Mouse (Mus musculus) erythroblast, embryonic 14.5 days (primary cell): Measurements from ENCODE around the gene Tnfaip2. TPM values are rescaled to one million over a fixed set of nuclear protein-coding genes. Genes with fewer than 3 reads are reported as not detected.

Source experiments
- H3K27me3 ChIP-seq: 2 replicates; pipeline ENCODE4 v1.6.1; 2012; ENCODE audit warnings: inconsistent platforms; ENCODE audit not compliant: control insufficient read depth
- H3K36me3 ChIP-seq: 2 replicates; pipeline ENCODE4 v1.6.1; 2012; ENCODE audit warnings: mild to moderate bottlenecking, inconsistent platforms; ENCODE audit not compliant: control insufficient read depth
- H3K4me1 ChIP-seq: 2 replicates; pipeline ENCODE4 v1.6.1; 2012; ENCODE audit warnings: inconsistent platforms; ENCODE audit not compliant: control insufficient read depth
- H3K4me3 ChIP-seq: replicated peaks from 2 replicates; pipeline ENCODE3; 2012; ENCODE audit warnings: moderate library complexity, mild to moderate bottlenecking, inconsistent platforms
- H3K9me3 ChIP-seq: 2 replicates; pipeline ENCODE4 v1.6.1; 2012; ENCODE audit warnings: low read length, inconsistent platforms, mixed read lengths; ENCODE audit not compliant: control insufficient read depth
- GATA1 ChIP-seq: IDR thresholded peaks from 2 replicates; pipeline ENCODE4 v1.6.1; 2012; ENCODE audit warnings: low read length, inconsistent platforms, mixed read lengths
- TAL1 ChIP-seq: IDR thresholded peaks from 3 replicates; pipeline ENCODE4 v1.6.1; 2012; ENCODE audit warnings: low read length, inconsistent platforms, mixed read lengths
- polyA plus RNA-seq: library from polyadenylated mRNA; stranded (reverse); fragments of >175 nt; gene quantifications from 2 replicates; pipeline ENCODE4 v1.2.3, GENCODE M21; 2012

The Tnfaip2 gene
- polyA plus RNA-seq, 1 experiment, result 9.0 TPM

DNA sequence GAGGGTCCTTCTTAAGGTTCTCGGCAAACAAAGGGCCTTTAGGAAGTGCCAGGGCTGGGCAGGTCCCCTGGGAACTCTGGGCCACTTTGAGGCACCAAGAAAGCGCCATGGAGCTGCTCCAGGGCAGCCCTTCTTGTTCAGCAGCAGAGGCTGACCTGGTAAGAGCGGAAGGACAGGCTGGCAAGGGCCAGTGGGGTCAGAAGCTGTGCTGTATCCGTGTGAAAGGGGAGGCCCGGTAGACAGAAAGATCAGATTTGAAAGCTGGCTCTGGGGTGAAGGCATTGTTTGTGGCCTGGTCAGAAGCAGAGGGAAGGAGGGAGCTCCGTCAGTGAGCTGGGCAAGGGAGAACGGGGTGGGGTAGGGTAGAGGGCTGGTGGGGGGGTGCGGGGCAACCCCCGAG lies 5.1 kb downstream of the Tnfaip2 start:
- Histone ChIP-seq H3K36me3 (peaks cover 88% of the 10 kb centered on the region), H3K4me1 (peaks cover 74% of the 10 kb centered on the region), H3K27me3 (peaks cover 6% of the 10 kb centered on the region; the same call in 1 of the 2 replicates), H3K4me3 (no peak overlapping the region), H3K9me3 (no peaks in the 10 kb centered on the region)
- TF ChIP-seq GATA1, result no peak
- TF ChIP-seq TAL1, result no peak

DNA sequence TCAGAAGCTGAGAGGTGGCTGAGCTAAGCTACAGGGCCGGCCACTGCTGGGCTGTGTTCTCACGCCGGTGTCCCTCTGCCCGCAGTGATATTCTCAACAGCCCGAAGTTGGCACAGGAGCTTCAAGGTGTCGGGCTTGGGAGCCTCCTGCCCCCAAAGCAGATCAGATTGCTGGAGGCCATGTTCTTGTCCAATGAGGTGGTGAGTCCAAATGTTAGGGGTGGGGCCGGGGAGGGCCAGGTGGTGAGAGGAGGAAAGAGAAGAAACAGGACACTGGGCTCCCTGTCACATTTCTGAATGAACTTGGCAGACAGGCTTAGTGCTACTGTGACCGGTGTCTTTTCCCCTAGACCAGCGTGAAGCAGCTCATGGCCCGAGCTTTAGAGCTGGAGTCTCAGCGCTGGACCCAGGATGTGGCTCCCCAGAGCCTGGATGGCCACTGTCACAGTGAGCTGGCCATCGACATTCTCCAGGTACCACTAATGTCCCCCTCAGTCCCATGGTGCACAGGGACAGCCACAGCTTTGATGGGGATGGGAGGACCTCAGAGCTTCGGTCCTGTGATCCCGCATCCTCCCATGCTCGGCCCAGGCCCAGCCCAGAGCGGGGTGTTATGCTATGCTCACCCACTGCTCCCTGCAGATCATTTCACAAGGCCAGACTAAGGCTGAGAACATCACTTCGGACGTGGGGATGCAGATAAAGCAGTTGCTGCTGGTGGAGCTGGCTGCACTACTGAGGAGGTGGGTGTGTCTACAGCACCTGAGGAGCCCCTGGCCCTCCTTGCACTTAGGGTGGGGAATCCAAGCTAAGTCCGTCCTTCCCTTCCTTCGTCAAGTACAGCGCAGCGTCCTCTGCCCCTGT lies 5.9 kb downstream of the Tnfaip2 start:
- no peaks in the 10 kb centered on the region for H3K9me3 ChIP-seq
- H3K4me3 ChIP-seq, result no peak overlapping the region
- peaks cover 75% of the 10 kb centered on the region for H3K4me1 ChIP-seq
- H3K36me3 ChIP-seq, result peaks cover 96% of the 10 kb centered on the region
- TF ChIP-seq TAL1 (no peak), GATA1 (no peak)
- peaks cover 6% of the 10 kb centered on the region; the same call in 1 of the 2 replicates for H3K27me3 ChIP-seq

DNA sequence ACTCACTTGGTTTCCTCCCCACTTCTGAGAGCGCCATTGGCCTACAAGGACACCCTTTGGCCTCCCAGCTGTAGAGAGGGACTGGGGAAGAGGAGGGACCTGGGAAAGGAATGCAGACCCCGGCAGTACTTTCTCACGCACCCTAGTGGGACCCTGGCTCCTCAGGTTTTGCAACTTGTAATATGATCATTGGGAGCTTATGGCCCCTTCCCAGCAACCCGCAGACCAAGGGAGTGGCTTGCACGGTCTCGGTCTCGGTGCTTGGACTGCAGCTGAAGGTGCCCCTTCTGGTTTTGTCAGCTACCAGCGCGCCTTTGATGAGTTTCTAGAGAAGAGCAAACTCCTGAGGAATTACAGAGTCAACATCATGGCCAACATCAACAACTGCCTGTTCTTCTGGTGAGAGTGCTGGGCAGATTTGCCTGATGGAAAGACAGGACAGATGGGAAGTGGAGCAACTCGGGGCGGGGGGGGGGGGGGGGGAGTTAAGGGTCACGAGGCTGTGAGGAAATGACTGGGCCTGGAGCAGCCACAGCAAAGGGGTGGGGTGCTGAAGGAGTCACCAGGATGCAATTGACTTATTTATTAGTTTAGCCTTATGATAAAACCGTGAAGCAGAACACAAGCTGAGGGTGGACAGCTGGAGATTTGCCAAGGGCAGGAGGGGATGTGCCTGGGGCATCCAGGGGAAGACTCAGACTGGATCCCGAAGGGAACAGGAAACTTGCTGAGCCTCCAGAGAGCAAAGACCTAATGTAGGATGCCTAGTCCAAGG lies 6.8 kb downstream of the Tnfaip2 start:
- Histone ChIP-seq H3K9me3 (no peaks in the 10 kb centered on the region), H3K27me3 (peaks cover 6% of the 10 kb centered on the region; the same call in 1 of the 2 replicates), H3K4me1 (peaks cover 74% of the 10 kb centered on the region), H3K4me3 (no peak overlapping the region), H3K36me3 (peaks cover 100% of the 10 kb centered on the region)
- no peak for TF ChIP-seq TAL1
- no peak for TF ChIP-seq GATA1

DNA sequence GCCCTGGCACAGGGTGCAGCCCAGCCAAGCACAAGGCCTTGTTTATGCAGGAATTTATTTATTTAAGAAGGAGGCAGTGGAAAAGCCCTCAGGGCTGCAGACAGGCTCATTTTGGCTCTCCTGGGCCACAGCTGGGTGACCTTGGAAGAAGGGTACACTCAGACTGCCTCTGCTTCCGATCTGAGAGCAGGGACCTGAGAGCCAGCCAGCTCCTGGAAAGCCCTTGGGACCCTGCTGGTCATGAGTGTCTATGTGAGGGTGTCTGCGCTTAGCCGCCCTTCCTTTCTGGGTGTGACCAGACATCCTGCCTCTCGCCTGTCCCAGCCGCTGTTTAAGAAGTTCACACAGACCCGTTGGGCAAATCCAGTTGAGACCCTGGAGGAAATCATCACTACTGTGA lies 8.1 kb downstream of the Tnfaip2 start:
- Histone ChIP-seq H3K4me1 (peaks cover 69% of the 10 kb centered on the region), H3K9me3 (no peaks in the 10 kb centered on the region), H3K4me3 (no peak overlapping the region), H3K27me3 (peaks cover 3% of the 10 kb centered on the region; the same call in 1 of the 2 replicates), H3K36me3 (peaks cover 100% of the 10 kb centered on the region)
- TF ChIP-seq GATA1 (no peak), TAL1 (no peak)

DNA sequence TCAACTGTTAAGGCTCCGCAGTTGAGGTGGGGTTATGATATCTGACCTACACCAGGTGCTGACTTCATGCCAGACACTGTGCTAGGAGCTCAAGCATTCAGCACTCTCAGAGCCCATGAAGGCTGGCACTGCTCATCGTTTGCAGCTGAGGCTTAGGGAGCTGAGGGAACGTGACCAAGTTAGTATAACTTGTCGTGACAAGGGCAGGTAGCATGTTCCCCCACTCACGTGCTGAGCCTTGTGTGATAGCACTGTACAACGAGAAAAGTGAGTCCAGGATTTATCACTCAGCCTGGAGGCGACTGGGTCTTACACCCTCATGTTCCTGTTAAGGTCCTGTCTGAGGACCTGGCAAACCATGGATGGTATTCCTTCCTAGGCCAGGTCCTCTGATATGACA lies 9.3 kb downstream of the Tnfaip2 start:
- H3K36me3 ChIP-seq, result peaks cover 94% of the 10 kb centered on the region
- H3K27me3 ChIP-seq, result peaks cover 1% of the 10 kb centered on the region; the same call in 1 of the 2 replicates
- peaks cover 60% of the 10 kb centered on the region for H3K4me1 ChIP-seq
- H3K9me3 ChIP-seq, result no peaks in the 10 kb centered on the region
- H3K4me3 ChIP-seq, result no peak overlapping the region
- no peak for TF ChIP-seq TAL1
- TF ChIP-seq GATA1, result no peak

DNA sequence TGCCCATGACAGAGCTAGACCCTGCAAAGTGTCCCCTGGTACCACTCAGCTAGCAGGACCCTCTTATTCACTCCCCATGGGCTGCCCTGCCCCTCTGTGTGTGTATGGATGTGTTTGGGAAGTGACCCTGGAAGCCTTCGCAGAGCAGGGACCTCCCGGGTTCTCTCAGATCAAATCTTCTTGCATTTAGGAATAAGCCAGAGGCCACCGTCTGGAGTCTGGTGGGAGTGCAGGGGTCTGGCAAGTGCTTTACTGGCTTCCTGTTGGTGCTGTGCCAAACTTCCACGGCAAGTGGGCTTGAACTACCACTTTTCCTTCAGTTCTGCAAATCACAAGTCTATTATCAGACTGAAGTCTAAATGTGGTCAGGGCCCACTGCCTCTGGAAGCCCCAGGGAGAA lies 11.8 kb downstream of the Tnfaip2 start:
- Histone ChIP-seq H3K9me3 (no peaks in the 10 kb centered on the region), H3K36me3 (peaks cover 70% of the 10 kb centered on the region), H3K4me1 (peaks cover 44% of the 10 kb centered on the region), H3K4me3 (no peak overlapping the region), H3K27me3 (peaks cover 16% of the 10 kb centered on the region)
- TF ChIP-seq GATA1 (no peak), TAL1 (no peak)

DNA sequence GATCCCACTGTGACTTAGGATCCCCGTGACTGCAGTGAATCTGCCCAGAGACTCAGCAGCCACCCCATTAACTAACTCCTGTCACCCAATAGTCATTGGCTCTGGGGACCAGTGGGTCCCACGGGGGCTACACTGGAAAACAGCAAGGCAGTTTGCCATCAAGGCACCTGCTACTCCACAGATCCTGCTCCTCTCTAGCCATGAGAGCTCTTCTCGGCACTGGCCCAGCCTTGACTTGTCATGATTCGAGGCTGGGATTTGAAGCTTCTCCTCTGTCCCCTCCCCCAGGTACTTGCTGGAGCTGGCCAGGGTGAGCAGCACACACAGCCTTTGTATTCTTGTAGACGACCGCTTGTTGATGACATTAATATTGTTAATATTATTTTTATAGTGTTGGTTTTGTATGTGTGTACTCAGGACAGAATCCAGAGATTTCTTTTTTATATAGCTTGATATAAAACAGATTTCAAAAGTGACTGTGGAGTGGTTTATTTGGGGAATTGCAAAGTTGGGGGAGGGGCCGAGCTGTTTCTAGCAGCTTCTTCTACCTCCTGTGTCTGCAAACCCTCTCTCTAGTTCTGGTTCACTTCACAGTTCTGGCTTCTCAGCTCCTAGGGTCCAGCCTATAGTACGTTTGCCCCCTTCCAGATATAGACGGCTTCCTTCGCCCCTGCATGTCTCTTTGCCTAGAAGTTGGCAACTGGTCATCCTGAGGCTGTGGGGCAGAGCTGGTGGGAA lies 12.4 kb downstream of the Tnfaip2 start:
- Histone ChIP-seq H3K4me3 (no peak overlapping the region), H3K4me1 (peaks cover 40% of the 10 kb centered on the region), H3K36me3 (peaks cover 63% of the 10 kb centered on the region), H3K27me3 (peaks cover 18% of the 10 kb centered on the region), H3K9me3 (no peaks in the 10 kb centered on the region)
- TF ChIP-seq TAL1 (no peak), GATA1 (no peak)

DNA sequence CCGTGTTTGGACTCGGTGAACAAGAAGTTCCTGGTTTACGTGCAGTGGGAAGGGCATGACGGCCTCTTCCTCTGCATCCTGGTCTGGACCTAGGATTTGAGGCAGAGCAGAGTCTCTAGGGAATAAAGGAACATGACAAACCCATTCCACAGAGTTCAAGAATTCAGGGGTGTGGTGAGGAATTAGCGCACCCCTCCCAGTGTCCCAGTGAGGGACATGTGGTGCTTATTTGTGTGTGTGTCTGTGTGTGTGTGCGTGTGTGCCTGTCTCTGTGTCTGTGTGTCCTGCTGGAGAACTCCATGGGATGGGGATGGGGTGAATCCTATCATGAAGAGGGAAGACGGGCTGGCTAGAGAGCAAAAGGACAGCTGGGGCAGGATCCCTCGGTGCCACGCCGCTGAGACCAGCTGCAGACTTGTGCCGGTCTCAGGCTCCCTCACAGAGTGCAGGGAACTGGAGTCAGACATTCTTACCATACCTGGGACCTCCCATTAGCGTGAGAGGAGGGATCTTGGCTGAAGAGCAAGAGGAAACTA lies 13.1 kb downstream of the Tnfaip2 start:
- Histone ChIP-seq H3K9me3 (no peaks in the 10 kb centered on the region), H3K27me3 (peaks cover 25% of the 10 kb centered on the region), H3K36me3 (peaks cover 56% of the 10 kb centered on the region), H3K4me3 (no peak overlapping the region), H3K4me1 (peaks cover 34% of the 10 kb centered on the region)
- TF ChIP-seq GATA1 (no peak), TAL1 (no peak)
